Mouse (Mus musculus): ENCODE data around the gene Aknad1. TPM values are rescaled to one million over a fixed set of nuclear protein-coding genes. Genes with fewer than 3 reads are reported as not detected.

Gene Aknad1
- polyA plus RNA-seq (2015; fragmentation: Nextera tagmentation; extraction: Ambion mirVana), result 1.2 and 1.6 TPM in 2 replicates

DNA sequence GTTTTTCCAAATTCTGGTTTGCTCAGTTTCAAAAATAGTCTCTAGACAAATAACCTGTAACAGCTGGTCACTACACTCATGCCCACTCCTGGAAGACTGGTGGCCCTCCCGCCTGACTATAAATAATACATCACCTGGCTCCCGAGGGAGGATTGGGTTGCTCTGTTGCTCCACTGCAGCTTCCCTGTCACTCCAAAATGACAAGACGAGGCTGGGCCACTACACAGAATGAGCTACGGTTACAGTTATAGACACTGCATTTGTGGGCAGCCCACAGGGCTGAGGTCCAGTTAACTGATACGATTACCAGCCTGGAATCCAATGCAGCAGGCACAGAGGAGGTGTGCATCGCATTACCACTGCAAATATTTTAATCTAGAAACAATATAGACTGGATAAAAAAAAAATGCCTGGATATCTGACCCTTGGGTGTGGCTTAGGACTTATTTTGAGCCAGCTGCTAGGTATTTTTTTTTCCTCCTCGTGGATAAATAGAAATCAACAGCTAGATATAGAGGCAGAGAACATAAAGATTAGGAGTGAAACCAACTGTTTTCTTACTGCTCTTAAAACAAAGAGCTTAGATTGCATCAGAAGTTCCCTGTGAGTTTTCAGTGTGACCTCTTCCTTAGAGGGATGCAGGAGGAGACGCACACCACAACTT, at the start of gene Aknad1:
Aknad1 (plus strand) TSS at position 614 of the 664 bp plus-strand sequence.
- no peak within 1 kb of the TSS for H3K4me3 ChIP-seq (replicated peaks)
- H3K27me3 ChIP-seq, result no peaks in the 10 kb centered on the region
- no peak within 1 kb of the TSS for H3K4me2 ChIP-seq (replicated peaks)
- H3K4me1 ChIP-seq, result peaks cover 5% of the 10 kb centered on the region; the same call in 1 of the 2 replicates
- peak; percentile 80 for ATAC-seq (ENCODE audit: insufficient number of reproducible peaks, low FRiP score, low TSS enrichment, low read depth)
- H3K9me3 ChIP-seq (replicated peaks), result no peaks in the 10 kb centered on the region
- H3K27ac ChIP-seq (replicated peaks), result no peak within 1 kb of the TSS
- 41% methylated on average over 8 of the region's 8 CpGs for WGBS
- H3K9ac ChIP-seq, result no peak within 1 kb of the TSS
- H3K36me3 ChIP-seq, result no peaks in the 10 kb centered on the region

DNA sequence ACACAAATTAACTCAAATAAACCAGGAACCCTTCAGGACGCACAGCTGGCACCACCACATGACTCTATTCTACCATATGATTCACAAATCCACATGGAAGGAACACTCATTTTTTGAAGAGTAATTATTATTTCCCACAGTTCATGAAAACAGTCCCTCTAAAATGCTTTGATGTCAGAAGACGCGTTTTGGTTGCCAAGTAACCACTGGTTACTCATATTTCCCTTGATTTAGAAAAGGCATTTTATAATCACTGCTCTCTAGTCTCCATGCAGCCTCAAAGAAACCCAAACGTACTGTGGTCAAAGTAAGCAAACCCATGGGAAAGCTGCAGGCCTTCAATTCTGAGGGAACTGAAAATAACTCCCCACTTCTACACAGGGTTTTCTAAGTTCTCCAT, 49.5 kb upstream of the Aknad1 start:
- no peak overlapping the region for H3K4me3 ChIP-seq (replicated peaks)
- 19% methylated on average over 4 of the region's 4 CpGs for WGBS
- H3K4me2 ChIP-seq (replicated peaks), result no peak overlapping the region
- peaks cover 21% of the 10 kb centered on the region for H3K4me1 ChIP-seq
- H3K9ac ChIP-seq, result no peak overlapping the region
- no peaks in the 10 kb centered on the region for H3K27me3 ChIP-seq
- peak overlapping the region; percentile 88 for H3K27ac ChIP-seq (replicated peaks)
- ATAC-seq (ENCODE audit: insufficient number of reproducible peaks, low FRiP score, low TSS enrichment, low read depth), result peak; percentile 75; the same call in 1 of the 2 replicates
- peaks cover 42% of the 10 kb centered on the region for H3K36me3 ChIP-seq
- no peaks in the 10 kb centered on the region for H3K9me3 ChIP-seq (replicated peaks)

DNA sequence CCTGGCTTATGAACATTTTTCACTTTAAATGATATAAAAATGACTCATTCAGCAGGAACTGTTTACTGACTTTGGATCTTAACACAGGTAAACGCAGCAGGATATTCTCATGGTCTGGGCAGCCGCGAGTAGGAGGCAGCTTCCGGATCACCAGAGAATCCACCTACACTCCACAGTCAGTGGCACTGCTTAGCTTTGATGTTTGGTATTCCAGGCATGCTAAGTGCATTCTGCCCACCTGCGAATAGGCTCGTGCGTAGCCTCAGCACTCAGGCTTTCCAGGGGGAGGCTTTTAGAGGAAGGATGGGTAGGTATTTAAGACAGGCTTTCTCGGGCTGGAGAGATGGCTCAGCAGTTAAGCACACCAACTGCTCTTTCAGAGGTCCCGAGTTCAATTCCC, 45.1 kb upstream of the Aknad1 start:
- H3K4me1 ChIP-seq, result peaks cover 10% of the 10 kb centered on the region
- H3K27ac ChIP-seq (replicated peaks), result no peak overlapping the region
- no peak overlapping the region for H3K4me3 ChIP-seq (replicated peaks)
- H3K27me3 ChIP-seq, result no peaks in the 10 kb centered on the region
- H3K36me3 ChIP-seq, result peaks cover 55% of the 10 kb centered on the region
- 63% methylated on average over 9 of the region's 9 CpGs for WGBS
- H3K9me3 ChIP-seq (replicated peaks), result no peaks in the 10 kb centered on the region
- no peak overlapping the region for H3K4me2 ChIP-seq (replicated peaks)
- H3K9ac ChIP-seq, result no peak overlapping the region
- no peak for ATAC-seq (ENCODE audit: insufficient number of reproducible peaks, low FRiP score, low TSS enrichment, low read depth)

DNA sequence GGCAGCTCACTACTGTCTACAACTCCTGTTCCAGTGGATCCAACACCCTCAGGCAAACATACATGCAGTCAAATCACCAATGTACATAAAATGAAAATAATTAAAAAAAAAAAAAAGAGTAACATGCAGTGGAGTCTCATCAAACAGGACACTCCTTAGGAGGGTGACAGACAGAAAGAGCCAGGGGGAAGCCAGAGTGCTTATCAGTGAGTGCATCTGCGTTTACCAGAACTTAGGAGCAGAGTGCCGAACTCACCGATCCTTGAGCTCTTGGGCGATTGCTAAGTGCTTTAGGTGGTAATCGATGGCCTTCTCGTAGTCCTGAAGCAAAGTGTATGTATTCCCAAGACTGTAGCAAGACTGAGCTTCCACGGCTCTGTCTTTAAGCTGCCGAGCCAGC, 40.8 kb upstream of the Aknad1 start:
- H3K4me1 ChIP-seq, result no peaks in the 10 kb centered on the region
- no peaks in the 10 kb centered on the region for H3K9me3 ChIP-seq (replicated peaks)
- no peaks in the 10 kb centered on the region for H3K27me3 ChIP-seq
- no peak for ATAC-seq (ENCODE audit: insufficient number of reproducible peaks, low FRiP score, low TSS enrichment, low read depth)
- WGBS, result 90% methylated on average over 8 of the region's 8 CpGs
- no peak overlapping the region for H3K9ac ChIP-seq
- no peak overlapping the region for H3K27ac ChIP-seq (replicated peaks)
- no peak overlapping the region for H3K4me2 ChIP-seq (replicated peaks)
- H3K4me3 ChIP-seq (replicated peaks), result no peak overlapping the region
- peaks cover 80% of the 10 kb centered on the region for H3K36me3 ChIP-seq

DNA sequence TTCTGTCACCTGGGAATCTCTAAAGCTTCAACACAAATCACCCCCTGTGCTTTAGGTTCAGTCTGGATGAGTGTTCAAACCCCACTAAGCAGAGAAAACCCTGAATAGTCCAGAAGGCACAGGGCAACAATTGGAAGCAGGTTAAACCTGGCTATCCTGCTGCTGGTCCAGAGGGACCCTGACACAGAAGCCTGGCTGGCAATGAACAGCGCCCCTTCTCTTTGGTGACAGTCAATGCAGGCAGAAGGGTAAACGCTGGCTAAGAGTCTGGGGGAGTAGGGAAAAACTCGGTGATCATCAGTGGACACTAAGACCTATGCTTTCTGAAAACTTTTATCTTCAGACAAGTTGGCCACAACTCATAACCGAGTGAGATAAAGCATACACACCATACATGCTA, 39.7 kb upstream of the Aknad1 start:
- H3K9ac ChIP-seq, result no peak overlapping the region
- no peak overlapping the region for H3K4me3 ChIP-seq (replicated peaks)
- no peaks in the 10 kb centered on the region for H3K27me3 ChIP-seq
- H3K9me3 ChIP-seq (replicated peaks), result no peaks in the 10 kb centered on the region
- H3K4me2 ChIP-seq (replicated peaks), result no peak overlapping the region
- 88% methylated on average over 4 of the region's 4 CpGs for WGBS
- H3K4me1 ChIP-seq, result no peaks in the 10 kb centered on the region
- H3K36me3 ChIP-seq, result peaks cover 71% of the 10 kb centered on the region
- no peak for ATAC-seq (ENCODE audit: insufficient number of reproducible peaks, low FRiP score, low TSS enrichment, low read depth)
- H3K27ac ChIP-seq (replicated peaks), result no peak overlapping the region

DNA sequence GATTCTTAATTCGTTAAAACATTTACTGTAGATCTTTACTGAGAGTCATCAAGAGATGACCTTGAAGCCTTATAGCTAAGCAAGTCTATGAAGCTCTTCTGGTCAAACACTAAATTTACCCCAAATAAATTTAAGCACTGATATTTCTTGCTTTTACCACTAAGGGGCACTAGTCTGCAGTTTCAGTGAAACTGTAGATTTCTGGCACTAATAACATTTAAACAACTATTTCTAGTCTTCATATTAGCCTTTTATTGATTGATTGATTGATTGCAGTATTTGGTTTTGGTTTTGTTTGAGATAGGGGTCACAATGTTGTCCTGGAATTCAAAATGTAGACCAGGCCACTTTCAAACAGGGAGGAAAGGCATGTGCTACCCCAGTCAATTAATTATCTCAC, 38.2 kb upstream of the Aknad1 start:
- no peak overlapping the region for H3K27ac ChIP-seq (replicated peaks)
- no peak for ATAC-seq (ENCODE audit: insufficient number of reproducible peaks, low FRiP score, low TSS enrichment, low read depth)
- H3K9me3 ChIP-seq (replicated peaks), result no peaks in the 10 kb centered on the region
- no peak overlapping the region for H3K4me2 ChIP-seq (replicated peaks)
- no peaks in the 10 kb centered on the region for H3K4me1 ChIP-seq
- H3K36me3 ChIP-seq, result peaks cover 64% of the 10 kb centered on the region
- H3K9ac ChIP-seq, result no peak overlapping the region
- WGBS, result 76% methylated on average over 1 of the region's 1 CpGs
- no peak overlapping the region for H3K4me3 ChIP-seq (replicated peaks)
- no peaks in the 10 kb centered on the region for H3K27me3 ChIP-seq

DNA sequence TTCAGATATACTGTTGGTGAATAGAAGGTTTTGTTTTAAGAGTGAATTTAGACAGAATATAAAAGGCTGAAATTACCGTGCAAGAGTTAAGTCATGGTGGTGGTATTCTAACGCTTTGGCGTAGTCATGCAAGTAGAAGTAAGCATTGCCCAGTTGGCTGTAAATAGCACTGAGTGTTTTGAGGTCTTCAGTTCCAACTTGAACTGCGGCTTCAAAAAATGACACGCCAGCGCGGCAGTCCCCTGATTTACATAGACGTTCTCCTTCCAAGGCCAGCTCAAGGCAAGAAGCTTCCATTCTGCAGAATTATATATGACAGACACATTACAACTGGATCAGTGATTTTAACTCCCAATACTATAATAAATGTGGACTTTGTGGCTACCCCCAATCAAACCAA, 36.7 kb upstream of the Aknad1 start:
- Histone ChIP-seq H3K9me3 (replicated peaks) (no peaks in the 10 kb centered on the region), H3K4me3 (replicated peaks) (no peak overlapping the region), H3K27me3 (no peaks in the 10 kb centered on the region), H3K4me1 (peaks cover 5% of the 10 kb centered on the region; the same call in 1 of the 2 replicates), H3K9ac (no peak overlapping the region), H3K36me3 (peaks cover 51% of the 10 kb centered on the region), H3K4me2 (replicated peaks) (no peak overlapping the region), H3K27ac (replicated peaks) (no peak overlapping the region)
- WGBS, result 85% methylated on average over 8 of the region's 8 CpGs
- no peak for ATAC-seq (ENCODE audit: insufficient number of reproducible peaks, low FRiP score, low TSS enrichment, low read depth)

DNA sequence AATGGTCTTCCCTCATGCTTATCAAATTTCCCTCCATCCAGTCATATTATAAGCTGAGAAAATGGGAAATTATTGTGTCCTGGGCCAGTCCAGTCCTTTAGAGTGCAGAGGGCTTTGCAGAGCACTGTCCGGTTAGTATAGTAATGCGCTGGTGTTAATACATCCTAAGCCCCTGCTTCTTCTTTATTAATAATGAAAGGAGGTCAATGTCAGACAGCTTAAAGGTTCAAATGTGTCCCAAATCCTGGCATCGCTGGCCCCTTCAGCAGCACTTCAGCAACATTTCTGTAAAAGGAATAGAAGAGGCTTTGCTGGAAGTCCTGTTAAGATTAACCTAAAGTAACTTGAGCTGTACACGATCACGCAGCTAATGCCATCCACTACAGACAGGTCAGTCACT, 28.2 kb upstream of the Aknad1 start:
- Histone ChIP-seq H3K4me3 (replicated peaks) (no peak overlapping the region), H3K27me3 (no peaks in the 10 kb centered on the region), H3K27ac (replicated peaks) (no peak overlapping the region), H3K4me2 (replicated peaks) (no peak overlapping the region), H3K9me3 (replicated peaks) (no peaks in the 10 kb centered on the region), H3K36me3 (peaks cover 4% of the 10 kb centered on the region), H3K4me1 (peaks cover 15% of the 10 kb centered on the region; the same call in 1 of the 2 replicates), H3K9ac (no peak overlapping the region)
- 80% methylated on average over 5 of the region's 5 CpGs for WGBS
- no peak for ATAC-seq (ENCODE audit: insufficient number of reproducible peaks, low FRiP score, low TSS enrichment, low read depth)

DNA sequence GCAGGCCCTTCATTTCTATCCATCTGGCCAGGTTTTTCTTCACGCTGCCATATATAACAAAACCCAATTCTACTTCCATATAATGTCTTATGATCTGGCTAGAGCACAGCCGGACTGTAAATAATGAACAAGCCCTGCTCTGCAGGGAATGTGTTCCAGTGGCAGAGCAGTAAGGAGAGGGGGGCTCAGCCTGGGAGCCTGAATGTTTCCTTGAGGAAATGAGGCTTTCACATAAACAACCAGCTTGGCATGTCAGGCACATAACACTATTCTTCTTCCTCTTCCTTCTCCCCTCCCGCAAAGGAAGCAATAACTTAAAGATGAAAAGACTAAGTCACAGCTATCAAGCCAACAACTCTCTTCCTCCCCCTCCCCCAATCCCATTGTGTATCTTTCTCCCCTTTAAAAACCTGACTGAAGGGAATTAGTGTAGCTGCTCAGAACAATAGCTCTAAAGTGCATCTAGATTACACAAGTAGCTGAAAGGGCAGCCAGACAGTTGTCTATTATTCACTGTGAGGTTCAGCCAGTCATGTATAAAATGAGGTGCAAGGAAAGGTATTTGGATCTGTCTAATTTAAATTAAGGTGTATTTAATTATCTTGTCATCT, 26.3 kb upstream of the Aknad1 start:
- H3K9me3 ChIP-seq (replicated peaks), result no peaks in the 10 kb centered on the region
- no peak overlapping the region for H3K4me3 ChIP-seq (replicated peaks)
- no peak overlapping the region for H3K27ac ChIP-seq (replicated peaks)
- peaks cover 4% of the 10 kb centered on the region for H3K36me3 ChIP-seq
- no peak for ATAC-seq (ENCODE audit: insufficient number of reproducible peaks, low FRiP score, low TSS enrichment, low read depth)
- 0 out of 2 replicates have a peak, but pooled peaks cover 11% of the 10 kb centered on the region for H3K4me1 ChIP-seq
- WGBS, result 49% methylated on average over 3 of the region's 3 CpGs
- H3K9ac ChIP-seq, result no peak overlapping the region
- no peak overlapping the region for H3K4me2 ChIP-seq (replicated peaks)
- H3K27me3 ChIP-seq, result no peaks in the 10 kb centered on the region

DNA sequence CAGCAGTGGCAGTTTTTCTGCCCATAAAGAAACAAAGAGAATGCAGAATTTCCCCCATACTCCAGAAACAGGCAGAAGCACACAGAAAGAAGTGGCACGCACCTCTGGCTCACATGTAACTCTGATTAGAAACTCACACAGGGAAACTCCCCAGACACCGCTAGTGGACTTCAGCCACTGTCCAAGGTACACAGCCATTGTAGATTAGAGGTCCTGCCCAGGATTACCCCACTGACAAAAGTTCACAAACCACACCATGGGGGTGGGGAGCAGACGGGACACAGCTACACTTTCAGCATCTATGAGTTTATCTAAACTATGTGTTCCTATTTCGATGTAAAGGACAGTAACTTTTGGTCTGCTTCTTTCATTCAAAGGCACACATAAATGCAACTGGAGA, 24.6 kb upstream of the Aknad1 start:
- ATAC-seq (ENCODE audit: insufficient number of reproducible peaks, low FRiP score, low TSS enrichment, low read depth), result no peak
- Histone ChIP-seq H3K9me3 (replicated peaks) (no peaks in the 10 kb centered on the region), H3K27me3 (no peaks in the 10 kb centered on the region), H3K9ac (no peak overlapping the region), H3K36me3 (peaks cover 4% of the 10 kb centered on the region; the same call in 1 of the 2 replicates), H3K27ac (replicated peaks) (no peak overlapping the region), H3K4me1 (peaks cover 16% of the 10 kb centered on the region; the same call in 1 of the 2 replicates), H3K4me2 (replicated peaks) (no peak overlapping the region), H3K4me3 (replicated peaks) (no peak overlapping the region)
- 93% methylated on average over 4 of the region's 4 CpGs for WGBS

DNA sequence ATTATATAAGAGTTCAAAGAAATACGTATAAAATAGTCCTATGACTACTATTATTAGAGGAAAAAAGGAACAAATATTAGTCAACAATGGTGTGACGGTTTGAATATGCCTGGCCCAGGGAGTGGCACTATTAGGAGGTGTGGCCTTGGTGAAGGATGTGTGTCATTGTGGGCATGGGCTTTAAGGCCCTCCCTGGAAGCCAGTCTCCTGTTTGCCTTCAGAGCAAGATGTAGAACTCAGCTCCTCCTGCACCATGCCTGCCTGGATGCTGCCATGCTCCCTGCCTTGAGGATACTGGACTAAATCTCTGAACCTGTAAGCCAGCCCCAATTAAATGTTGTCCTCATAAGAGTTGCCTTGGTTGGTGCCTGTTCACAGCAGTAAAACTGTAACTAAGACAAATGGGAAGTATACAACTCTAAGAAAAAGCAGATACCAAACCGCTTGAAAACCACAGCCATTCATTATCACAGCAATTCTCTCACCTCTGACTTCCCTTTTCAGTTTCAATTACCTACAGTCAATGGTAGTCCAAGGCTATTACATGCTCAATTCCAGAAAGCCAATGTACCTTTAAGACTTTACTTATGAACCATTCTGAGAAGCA, 21.5 kb upstream of the Aknad1 start:
- Histone ChIP-seq H3K27me3 (no peaks in the 10 kb centered on the region), H3K9me3 (replicated peaks) (no peaks in the 10 kb centered on the region), H3K4me2 (replicated peaks) (no peak overlapping the region), H3K9ac (no peak overlapping the region), H3K27ac (replicated peaks) (no peak overlapping the region), H3K4me3 (replicated peaks) (no peak overlapping the region), H3K4me1 (peaks cover 30% of the 10 kb centered on the region), H3K36me3 (no peaks in the 10 kb centered on the region)
- ATAC-seq (ENCODE audit: insufficient number of reproducible peaks, low FRiP score, low TSS enrichment, low read depth), result no peak
- 84% methylated on average over 3 of the region's 3 CpGs for WGBS
